Mouse (Mus musculus): ENCODE results near the gene Tmem125. TPM values are rescaled to one million over a fixed set of nuclear protein-coding genes. Genes with fewer than 3 reads are reported as not detected.

Tmem125 gene
- polyA plus RNA-seq, 1 experiment from 2014 or later = 10.1 TPM

GRCm38 (mm10) chr4:118533156-118533555, 10.7 kb downstream of the Tmem125 start:
- 57% methylated on average over 3 of the region's 4 CpGs for WGBS
- ATAC-seq (ENCODE audit: insufficient read depth, low FRiP score, low read depth) = no peak
- no peak overlapping the region for H3K9ac ChIP-seq
- peaks cover 3% of the 10 kb centered on the region; the same call in 1 of the 2 replicates for H3K4me1 ChIP-seq
- H3K4me2 ChIP-seq = no peak overlapping the region
- H3K4me3 ChIP-seq (replicated peaks) = no peak overlapping the region
- H3K27ac ChIP-seq = no peak overlapping the region
- no peaks in the 10 kb centered on the region for H3K36me3 ChIP-seq
- H3K9me3 ChIP-seq = no peaks in the 10 kb centered on the region
- no peaks in the 10 kb centered on the region for H3K27me3 ChIP-seq (replicated peaks)

GRCm38 (mm10) chr4:118532663-118533062, 11.2 kb downstream of the Tmem125 start:
- WGBS = 70% methylated on average over 5 of the region's 5 CpGs
- Histone ChIP-seq H3K4me3 (replicated peaks) (no peak overlapping the region), H3K27me3 (replicated peaks) (no peaks in the 10 kb centered on the region), H3K4me1 (no peaks in the 10 kb centered on the region), H3K36me3 (no peaks in the 10 kb centered on the region), H3K4me2 (no peak overlapping the region), H3K9ac (no peak overlapping the region), H3K27ac (no peak overlapping the region), H3K9me3 (no peaks in the 10 kb centered on the region)
- no peak for ATAC-seq (ENCODE audit: insufficient read depth, low FRiP score, low read depth)

DNA sequence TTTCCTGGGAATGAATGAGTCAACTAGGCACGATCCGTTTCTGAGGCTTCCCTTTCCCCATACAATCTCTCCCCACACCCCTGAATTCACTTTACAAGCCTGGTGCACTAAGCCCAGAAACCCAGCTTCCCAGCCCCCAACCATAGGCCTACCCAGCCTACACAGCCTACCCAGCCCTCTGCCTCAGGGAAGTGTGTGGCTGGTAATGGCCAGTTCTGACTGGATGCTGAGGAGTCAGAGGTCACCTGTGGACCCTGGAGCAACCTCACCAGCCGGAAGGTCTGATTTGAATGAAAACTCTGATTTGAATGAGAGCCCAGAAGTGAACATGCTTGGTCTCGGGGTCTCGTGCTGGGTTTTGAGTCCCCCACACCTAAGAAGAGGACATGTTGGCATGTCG, 16.1 kb downstream of the Tmem125 start:
- Histone ChIP-seq H3K36me3 (no peaks in the 10 kb centered on the region), H3K4me1 (no peaks in the 10 kb centered on the region), H3K4me2 (peak overlapping the region; percentile 43), H3K9ac (no peak overlapping the region), H3K27me3 (replicated peaks) (no peaks in the 10 kb centered on the region), H3K27ac (no peak overlapping the region), H3K9me3 (no peaks in the 10 kb centered on the region), H3K4me3 (replicated peaks) (peak overlapping the region; percentile 35)
- 80% methylated on average over 6 of the region's 6 CpGs for WGBS
- no peak for ATAC-seq (ENCODE audit: insufficient read depth, low FRiP score, low read depth)

GRCm38 (mm10) chr4:118527335-118527681, 16.5 kb downstream of the Tmem125 start:
- Histone ChIP-seq H3K36me3 (no peaks in the 10 kb centered on the region), H3K27me3 (replicated peaks) (no peaks in the 10 kb centered on the region), H3K4me2 (peak overlapping the region; percentile 43), H3K9ac (no peak overlapping the region), H3K4me3 (replicated peaks) (peak overlapping the region; percentile 35), H3K9me3 (no peaks in the 10 kb centered on the region), H3K4me1 (no peaks in the 10 kb centered on the region), H3K27ac (peak overlapping the region; percentile 72)
- 37% methylated on average over 5 of the region's 5 CpGs for WGBS
- no peak for ATAC-seq (ENCODE audit: insufficient read depth, low FRiP score, low read depth)

DNA sequence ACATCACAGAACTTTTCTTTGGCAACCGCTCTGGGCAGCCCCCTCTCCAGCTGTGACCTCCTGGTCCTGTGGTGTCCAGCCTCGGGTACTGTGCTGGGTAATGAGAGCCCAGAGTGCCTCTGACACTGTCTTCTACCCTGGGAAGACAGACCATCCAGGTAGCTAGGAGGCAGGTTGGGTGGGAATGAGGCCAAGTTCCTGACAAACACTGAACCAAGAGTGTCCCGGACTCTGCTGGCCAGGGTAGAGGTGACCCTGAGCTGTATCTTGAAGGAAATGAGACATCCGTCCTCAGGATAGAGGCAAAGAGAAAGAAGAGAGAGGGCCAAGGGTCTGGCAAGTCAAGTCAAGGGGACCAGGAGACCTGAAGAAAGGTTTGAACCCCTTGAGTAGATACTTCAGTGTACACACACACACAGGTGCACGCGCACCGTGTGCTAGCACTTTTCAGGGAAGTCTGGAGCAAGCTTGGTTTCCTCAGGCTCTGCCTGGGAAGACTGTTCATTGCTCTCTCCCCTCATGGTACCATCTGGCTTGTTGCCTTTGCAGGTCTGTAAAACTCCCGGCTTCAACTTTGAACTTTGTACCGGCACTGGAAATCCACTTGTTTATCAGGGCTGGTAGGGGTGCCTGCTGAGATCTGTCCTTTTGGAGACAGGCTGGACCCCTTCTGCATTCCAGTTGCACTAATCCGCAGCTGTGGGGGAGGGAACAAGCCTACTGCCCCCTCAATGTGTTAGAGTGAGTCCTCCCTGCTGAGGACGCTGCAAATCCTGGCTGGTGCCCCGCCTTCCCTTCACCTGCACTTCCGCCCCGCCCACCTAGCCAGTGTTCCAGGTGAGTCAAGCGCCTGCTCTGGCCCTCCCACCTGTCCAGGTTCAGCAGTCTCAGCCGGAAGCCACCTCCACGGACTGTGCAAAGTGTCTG, 17.2 kb downstream of the Tmem125 start, which contains the start of gene 2610528J11Rik:
Gene 2610528J11Rik (plus strand): TSS at position 592 of the 927 bp plus-strand sequence.
- ATAC-seq (ENCODE audit: insufficient read depth, low FRiP score, low read depth) = peak; percentile 86
- Histone ChIP-seq H3K27me3 (replicated peaks) (no peaks in the 10 kb centered on the region), H3K36me3 (no peaks in the 10 kb centered on the region), H3K4me1 (no peaks in the 10 kb centered on the region), H3K9me3 (no peaks in the 10 kb centered on the region), H3K9ac (no peak within 1 kb of the TSS), H3K27ac (peak within 1 kb of the TSS; percentile 72), H3K4me2 (peak within 1 kb of the TSS; percentile 43), H3K4me3 (replicated peaks) (peak within 1 kb of the TSS; percentile 35)
- WGBS = 30% methylated on average over 17 of the region's 17 CpGs

DNA sequence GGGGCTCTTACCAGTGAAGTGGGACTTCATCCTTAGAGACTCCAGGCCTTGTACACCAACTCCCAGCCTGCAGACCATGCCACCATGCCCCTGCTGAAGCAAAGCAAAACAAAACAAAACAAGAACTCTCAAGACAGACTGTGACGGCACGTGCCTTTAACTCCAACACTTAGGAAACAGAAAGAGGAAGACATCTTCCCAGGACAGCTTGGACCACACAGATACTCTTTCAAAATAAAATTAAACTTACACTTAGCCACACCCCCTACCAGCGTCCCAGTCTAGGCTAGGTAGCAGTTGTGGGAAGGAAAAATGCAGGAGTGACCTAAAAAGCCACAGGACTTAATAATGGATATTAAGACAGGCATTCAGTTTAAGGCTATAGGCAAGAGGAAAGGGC, 18.1 kb downstream of the Tmem125 start:
- Histone ChIP-seq H3K4me1 (no peaks in the 10 kb centered on the region), H3K9me3 (no peaks in the 10 kb centered on the region), H3K9ac (no peak overlapping the region), H3K4me3 (replicated peaks) (no peak overlapping the region), H3K36me3 (no peaks in the 10 kb centered on the region), H3K4me2 (no peak overlapping the region), H3K27ac (no peak overlapping the region), H3K27me3 (replicated peaks) (no peaks in the 10 kb centered on the region)
- 69% methylated on average over 3 of the region's 3 CpGs for WGBS
- no peak for ATAC-seq (ENCODE audit: insufficient read depth, low FRiP score, low read depth)

DNA sequence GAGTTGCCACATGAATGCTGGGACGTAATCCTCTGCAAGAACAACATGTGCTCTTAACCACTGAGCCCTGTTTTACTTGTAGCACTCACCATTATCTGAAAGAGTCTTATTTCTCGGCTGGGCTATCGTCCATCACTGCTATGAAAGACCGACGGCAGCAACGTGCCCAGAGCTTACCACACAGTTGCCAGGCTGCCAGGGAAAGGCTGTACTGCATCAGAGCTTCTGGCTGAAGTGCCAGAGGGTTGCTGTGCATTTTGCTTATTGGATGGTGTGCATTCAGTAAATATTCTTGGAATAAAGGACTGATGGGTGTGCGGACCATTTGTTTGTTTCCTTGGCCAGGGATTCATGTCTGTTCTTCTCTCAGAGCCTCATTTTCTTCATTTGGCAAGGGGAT, 19.9 kb downstream of the Tmem125 start:
- Histone ChIP-seq H3K27ac (no peak overlapping the region), H3K4me1 (no peaks in the 10 kb centered on the region), H3K9ac (no peak overlapping the region), H3K4me2 (no peak overlapping the region), H3K9me3 (no peaks in the 10 kb centered on the region), H3K36me3 (no peaks in the 10 kb centered on the region), H3K4me3 (replicated peaks) (no peak overlapping the region), H3K27me3 (replicated peaks) (no peaks in the 10 kb centered on the region)
- no peak for ATAC-seq (ENCODE audit: insufficient read depth, low FRiP score, low read depth)
- 60% methylated on average over 7 of the region's 7 CpGs for WGBS

DNA sequence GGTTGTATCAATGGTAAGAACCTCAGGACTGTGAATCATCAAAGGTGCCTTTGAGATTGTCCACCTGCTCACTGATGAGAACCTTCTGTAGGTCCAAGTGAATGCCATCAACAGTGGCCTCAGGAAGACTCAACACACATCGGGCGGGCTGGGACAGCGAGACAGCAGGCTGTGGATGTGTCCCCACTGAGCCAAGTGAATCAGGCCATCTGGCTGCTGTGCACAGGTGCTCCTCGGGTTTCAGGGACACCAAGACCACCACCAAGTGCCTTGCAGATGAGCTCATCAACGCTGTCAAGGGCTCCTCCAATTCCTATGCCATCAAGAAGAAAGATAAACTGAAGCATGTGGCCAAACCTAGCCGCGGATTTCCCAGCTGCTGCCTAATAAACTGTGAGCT, 21.6 kb downstream of the Tmem125 start:
- no peak for ATAC-seq (ENCODE audit: insufficient read depth, low FRiP score, low read depth)
- WGBS = 76% methylated on average over 7 of the region's 7 CpGs
- Histone ChIP-seq H3K9me3 (no peaks in the 10 kb centered on the region), H3K4me1 (peaks cover 3% of the 10 kb centered on the region; the same call in 1 of the 2 replicates), H3K4me3 (replicated peaks) (no peak overlapping the region), H3K9ac (no peak overlapping the region), H3K27ac (no peak overlapping the region), H3K36me3 (no peaks in the 10 kb centered on the region), H3K4me2 (no peak overlapping the region), H3K27me3 (replicated peaks) (no peaks in the 10 kb centered on the region)

DNA sequence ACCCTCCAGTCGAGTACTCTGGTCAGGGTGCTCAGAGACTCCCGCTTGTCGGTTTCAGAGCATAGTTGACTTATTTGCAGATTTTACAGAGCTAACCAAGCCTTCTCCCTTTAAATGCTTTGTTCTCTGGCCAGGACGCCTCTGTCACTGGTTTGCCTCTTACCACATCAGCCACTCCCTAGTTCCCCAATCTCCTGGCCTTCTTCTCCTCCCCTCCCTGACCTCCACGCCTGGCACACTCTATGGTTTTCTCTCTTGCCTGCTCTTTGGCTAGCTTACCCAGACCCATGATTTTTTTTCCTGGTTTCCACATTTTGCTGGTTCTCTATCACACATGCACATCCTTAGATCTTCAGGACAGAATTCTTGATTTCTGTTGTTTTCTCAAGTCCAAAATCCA, 25.6 kb downstream of the Tmem125 start:
- Histone ChIP-seq H3K9ac (no peak overlapping the region), H3K4me2 (no peak overlapping the region), H3K4me1 (peaks cover 8% of the 10 kb centered on the region; the same call in 1 of the 2 replicates), H3K36me3 (no peaks in the 10 kb centered on the region), H3K27me3 (replicated peaks) (no peaks in the 10 kb centered on the region), H3K4me3 (replicated peaks) (no peak overlapping the region), H3K9me3 (no peaks in the 10 kb centered on the region), H3K27ac (peak overlapping the region; percentile 65)
- 58% methylated on average over 5 of the region's 5 CpGs for WGBS
- ATAC-seq (ENCODE audit: insufficient read depth, low FRiP score, low read depth) = no peak

GRCm38 (mm10) chr4:118517497-118518146, 26.2 kb downstream of the Tmem125 start:
- ATAC-seq (ENCODE audit: insufficient read depth, low FRiP score, low read depth) = peak; percentile 36; the same call in 1 of the 2 replicates
- Histone ChIP-seq H3K9ac (no peak overlapping the region), H3K4me1 (peaks cover 8% of the 10 kb centered on the region; the same call in 1 of the 2 replicates), H3K4me2 (peak overlapping the region; percentile 0; the same call in 1 of the 2 replicates), H3K27me3 (replicated peaks) (no peaks in the 10 kb centered on the region), H3K9me3 (no peaks in the 10 kb centered on the region), H3K27ac (peak overlapping the region; percentile 65), H3K4me3 (replicated peaks) (no peak overlapping the region), H3K36me3 (no peaks in the 10 kb centered on the region)
- WGBS = 38% methylated on average over 16 of the region's 16 CpGs

DNA sequence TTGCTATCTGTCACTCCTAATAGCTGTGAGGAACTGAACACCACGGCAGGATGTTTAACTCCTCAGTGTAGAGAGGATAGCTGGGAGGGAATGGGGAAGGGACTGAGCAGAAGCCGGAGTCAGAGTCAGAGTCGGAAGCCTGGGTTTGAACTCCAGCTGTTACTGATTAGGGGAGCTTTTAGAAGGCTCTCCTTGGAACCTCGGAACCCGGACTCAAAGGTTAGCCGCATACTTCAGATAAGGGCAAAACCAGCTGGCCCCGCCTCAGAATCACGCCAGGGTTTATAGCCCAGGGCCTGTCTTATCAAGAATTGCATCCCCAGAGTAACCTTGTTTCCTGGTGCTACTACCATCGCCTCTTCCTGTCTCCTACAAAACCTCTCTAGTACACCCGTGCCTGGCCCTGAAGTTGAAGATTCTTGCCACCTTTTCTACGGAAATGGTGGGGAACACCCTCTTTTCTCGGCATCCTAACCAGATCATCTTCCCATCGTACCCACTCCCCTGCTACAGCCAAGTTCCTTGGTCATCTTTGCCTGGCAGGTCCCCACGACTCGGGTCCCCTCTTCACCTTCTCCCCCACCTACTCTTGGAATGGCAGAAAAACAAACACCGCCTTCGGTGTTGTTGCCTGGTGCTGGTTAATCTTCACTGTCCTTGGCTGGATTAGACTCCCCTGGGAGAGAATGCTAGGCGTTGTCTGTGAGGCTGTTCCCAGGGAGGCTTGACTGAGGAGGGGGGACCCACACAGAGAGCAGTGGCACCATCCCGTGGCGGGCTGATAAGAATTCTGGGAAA, 26.9 kb downstream of the Tmem125 start:
- H3K4me3 ChIP-seq (replicated peaks) = no peak overlapping the region
- H3K9ac ChIP-seq = no peak overlapping the region
- peak overlapping the region; percentile 58; the same call in 1 of the 2 replicates for H3K27ac ChIP-seq
- peak; percentile 74; the same call in 1 of the 2 replicates for ATAC-seq (ENCODE audit: insufficient read depth, low FRiP score, low read depth)
- WGBS = 14% methylated on average over 20 of the region's 20 CpGs
- H3K9me3 ChIP-seq = no peaks in the 10 kb centered on the region
- H3K4me1 ChIP-seq = peaks cover 8% of the 10 kb centered on the region; the same call in 1 of the 2 replicates
- H3K27me3 ChIP-seq (replicated peaks) = no peaks in the 10 kb centered on the region
- H3K36me3 ChIP-seq = no peaks in the 10 kb centered on the region
- H3K4me2 ChIP-seq = peak overlapping the region; percentile 0; the same call in 1 of the 2 replicates
